Mouse (Mus musculus) right cerebral cortex, postnatal 10 days (tissue): ENCODE measurements around the gene Ahrr.
A peak's percentile ranks its signal among the peaks of the same experiment; 100 is the strongest.

Experiments
- DNase-seq, 2 experiments: peaks; one replicate each; pipeline ENCODE4 v3.0.0; 2021; ENCODE audit warnings: low spot score in 2 of 2

The Ahrr gene

DNA sequence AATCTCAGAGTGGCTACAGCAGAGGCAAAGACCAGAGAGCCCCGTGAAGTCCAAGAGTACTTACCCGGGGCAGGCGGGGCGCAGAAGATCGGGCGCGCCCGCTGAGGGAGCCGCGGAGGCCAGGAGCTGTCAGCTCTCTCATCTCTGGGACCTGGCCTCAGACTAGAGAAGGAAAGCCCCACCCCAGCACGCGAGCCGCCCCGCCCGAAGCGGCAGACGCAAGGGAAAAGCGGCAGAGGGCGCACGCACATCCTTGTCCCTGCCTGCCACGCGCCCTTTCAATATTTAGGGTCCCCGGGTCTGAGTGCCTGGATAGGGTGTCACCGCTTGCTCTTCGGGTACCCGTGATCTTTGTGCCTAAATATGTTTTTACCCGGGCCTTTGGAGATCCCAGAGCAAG, at the start of gene Ahrr:
Gene Ahrr, minus strand, starts transcription at position 165 of the 400 bp plus-strand sequence.
- DNase-seq, result peak; percentile 29 to 57

DNA sequence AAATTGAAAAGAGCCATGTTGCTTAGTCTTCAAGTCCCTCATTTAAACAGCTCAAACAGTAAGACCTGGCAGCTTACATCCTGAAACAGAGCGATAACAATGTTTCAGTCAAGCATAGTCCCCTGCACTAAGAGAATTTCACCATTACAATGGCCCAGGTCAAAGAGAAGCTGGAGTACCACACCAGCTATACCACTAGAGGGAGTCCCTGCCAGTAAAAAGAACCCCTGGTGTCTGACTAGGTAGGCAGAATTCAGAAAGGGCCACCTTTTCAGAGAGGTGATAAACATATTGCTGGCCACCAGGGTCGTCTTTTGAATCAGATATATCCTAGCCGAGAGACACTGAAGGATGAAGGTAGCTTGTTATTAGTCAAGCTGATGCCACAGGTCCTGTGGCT, 48.9 kb upstream of the Ahrr start:
- DNase-seq, result no peak

DNA sequence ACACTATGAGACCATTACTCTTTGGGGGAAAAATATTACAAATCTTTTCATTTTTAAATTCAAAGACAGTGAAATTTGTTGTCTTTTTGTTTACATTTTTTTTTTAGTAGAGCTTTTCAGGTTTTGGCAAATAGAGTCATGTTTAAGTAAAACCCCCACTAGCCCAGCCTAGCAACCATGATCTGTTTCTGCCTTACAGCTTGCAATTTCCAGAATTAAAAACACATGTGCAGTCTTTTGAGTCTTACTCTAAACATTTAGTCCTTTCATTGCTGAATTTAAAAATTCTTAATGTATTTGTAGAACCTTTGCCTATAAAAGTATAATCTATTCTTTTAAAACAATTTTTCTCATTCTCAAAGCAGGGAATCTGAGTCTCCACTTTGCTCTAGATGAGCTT, 37.2 kb upstream of the Ahrr start:
- no peak for DNase-seq

DNA sequence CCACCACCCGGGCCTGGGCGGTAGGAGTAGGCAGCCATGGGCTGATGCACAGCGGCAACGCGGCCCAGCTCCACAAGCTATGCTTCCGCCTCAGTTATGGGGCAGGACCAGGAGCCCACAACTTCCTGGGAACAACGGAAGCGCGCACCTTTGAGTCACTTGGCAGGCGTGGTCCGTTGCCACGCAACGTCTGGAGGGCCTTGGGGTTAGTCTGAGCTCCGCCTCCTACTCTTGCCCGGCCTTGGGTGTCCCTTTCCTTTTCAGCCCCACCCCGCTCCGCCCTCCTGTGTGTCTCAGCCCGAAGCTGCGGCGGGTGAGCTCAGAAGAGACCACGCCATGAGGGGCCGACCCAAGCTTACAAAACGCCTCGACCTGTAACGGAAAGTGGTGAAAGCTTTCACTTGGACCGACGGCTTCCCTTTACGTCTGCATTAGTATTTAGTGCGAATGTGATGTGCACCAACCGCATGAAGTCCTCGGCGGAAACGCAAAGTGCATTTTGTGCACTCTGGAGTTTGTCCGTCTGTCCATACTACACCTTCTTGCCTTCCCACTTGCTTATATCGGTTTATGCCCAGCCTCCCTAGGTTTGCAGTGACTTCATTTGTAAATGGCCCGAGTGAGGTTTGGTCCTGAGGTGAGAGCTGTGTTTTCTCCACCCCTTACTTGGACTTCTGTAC, 25.2 kb upstream of the Ahrr start, which contains the start of gene Pdcd6:
Gene Pdcd6, minus strand, starts transcription at position 411 of the 680 bp plus-strand sequence.
- DNase-seq, result peak; percentile 92 to 95

DNA sequence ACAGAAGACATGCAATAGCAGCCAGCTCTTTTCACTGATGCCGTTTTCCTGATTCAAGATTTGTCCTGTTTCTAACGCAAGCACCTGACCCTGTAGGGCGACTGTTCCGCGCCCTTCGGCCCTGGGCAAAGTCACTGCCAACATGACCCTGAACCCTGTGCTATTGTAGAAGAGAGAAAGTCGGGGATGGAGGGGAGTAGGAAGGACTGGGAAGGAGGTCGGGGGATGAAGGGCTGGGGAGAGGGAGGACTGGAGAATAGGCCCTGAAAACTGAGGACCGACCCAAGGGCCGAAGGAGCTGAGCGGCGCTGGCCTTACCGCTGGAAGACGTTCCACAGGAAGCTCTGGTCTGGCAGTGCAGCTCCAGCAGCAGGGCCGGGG, 24.6 kb upstream of the Ahrr start:
- DNase-seq, result peak; percentile 26 to 29

DNA sequence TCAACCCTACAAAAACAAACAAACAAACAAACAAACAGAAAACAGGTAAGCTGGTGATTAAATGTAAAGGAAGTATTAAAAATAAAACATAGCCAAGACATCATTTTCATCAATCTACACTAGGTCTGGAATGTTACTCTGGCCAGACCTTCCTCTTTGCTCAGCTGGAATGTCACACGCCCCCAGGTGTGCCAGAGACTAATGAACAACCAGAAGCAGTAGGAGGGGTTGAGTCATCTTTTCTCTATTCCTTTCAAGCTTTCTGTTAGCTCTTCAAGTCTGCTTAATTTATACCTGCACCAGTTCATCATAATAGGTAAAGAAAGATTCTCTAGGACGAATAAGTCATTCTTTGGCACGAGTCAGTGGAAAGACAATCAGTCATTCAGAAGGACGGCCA, 24.3 kb upstream of the Ahrr start:
- no peak for DNase-seq

DNA sequence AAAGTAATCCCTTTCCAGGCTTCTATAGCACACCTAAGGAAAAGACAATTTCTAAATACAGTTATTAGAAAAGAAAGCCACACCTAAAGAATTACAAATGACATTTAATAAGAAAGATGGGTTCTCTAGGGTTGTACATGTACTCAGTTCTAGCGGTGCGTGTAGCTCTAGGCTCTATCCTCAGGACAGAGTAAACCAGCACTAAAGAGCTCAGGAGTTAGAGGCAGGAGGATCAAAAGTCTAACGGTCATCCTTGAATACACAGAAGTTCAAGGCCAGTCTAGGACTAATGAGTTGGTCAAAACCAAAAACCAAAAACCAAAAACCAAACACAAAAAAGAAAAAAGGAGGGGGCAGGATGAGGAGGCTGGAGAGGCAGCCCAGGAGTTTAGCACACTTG, 22.5 kb upstream of the Ahrr start:
- DNase-seq, result no peak

DNA sequence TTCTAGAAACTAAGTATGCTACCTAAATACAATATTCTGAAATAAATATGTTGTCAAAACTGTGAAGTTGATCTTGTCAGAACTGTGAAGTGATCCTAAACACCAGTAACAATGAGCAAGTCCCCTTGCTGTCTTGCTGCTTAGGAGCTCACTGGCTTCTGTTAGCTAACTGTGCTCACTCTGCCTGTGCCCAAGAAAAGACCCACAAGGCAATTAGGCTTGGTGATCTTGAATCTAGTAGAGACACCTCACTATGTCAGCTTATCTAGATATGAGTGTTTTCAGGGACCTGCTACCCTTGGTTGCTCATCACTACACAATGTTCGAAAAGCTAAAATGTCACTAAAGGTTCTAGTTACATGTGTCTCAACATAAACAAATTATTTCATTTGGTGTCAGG, 13.6 kb upstream of the Ahrr start:
- DNase-seq, result no peak

DNA sequence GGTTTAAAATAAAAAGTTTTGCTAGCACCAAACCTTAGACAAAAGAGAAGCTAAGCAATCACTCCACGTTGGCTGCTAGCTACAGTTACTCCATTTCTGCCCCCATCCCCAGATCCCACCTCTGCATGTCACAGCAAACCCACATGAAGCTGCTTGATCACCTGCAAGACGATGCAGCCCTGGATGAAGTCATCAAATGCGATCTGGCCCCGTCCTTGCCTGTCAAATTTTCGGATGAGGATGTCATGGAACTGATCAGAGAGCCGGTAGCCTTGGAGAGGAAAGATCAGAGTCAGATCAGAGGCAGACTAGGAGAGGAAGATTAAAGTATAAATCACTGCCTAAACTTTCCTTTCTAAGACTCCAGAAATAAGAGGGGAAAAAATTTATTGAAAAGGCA, 13.2 kb upstream of the Ahrr start:
- no peak for DNase-seq

DNA sequence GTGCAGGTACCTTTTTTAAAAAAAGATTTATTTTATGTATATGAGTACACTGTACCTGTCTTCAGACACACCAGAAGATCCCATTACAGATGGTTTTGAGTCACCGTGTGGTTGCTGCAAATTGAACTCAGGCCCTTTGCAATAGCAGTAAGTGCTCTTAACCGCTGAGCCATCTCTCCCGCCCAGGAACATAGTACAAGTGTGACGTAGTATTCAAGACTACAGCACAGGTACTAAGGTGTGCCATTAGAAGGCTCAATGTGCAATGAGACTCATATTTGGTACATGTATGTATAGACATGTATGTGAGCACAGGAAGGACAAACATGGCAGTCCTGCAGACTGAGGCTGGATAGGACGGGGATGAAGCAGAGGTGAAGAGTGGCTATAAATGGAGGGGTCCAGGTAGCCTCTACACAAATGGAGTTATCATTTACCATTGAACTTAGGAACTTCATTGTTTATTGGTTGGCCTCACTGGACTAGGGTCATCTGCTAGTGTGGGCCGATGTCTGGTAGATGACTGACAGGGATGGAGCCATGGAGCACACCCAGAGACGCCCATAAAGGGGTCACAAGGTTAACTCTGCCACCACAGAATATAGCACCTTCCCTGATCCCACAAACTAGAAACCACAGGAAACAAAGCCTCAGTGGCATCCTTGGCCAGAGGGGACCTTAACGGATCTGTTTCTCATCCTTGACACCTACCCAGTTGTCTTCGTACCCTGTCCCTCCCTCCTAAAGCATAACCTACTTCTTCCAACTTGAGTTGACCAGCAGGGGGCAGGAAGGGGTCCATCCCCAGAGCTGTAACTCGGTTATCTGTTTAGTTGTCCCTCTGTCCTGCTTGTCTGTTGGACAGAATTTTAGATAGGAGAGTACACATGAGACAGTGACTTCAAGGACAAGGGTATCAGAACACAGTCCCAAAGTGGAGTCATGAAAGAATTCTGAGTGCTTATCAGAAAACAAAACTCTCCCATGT, 10.2 kb upstream of the Ahrr start:
- DNase-seq, result no peak

DNA sequence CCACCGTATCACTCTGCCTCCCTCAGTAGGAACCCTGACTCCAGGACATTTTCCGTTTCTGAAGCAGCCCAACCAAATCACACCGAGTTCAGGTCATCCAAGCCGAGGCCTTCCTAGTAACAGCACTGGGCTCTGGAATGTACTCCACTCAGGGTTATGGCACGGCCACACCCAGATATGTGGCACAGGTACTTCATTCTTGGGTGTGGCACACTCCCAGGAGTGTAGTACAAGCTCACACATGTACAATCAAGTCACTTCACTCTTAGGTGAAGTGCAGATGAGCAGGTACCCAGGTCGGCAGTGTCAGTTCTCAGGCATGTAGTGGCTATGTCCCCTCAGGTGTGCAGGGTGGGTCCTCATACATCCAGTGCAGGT, 9.5 kb upstream of the Ahrr start:
- peak in 1 of 2 experiments; percentile 26 for DNase-seq

DNA sequence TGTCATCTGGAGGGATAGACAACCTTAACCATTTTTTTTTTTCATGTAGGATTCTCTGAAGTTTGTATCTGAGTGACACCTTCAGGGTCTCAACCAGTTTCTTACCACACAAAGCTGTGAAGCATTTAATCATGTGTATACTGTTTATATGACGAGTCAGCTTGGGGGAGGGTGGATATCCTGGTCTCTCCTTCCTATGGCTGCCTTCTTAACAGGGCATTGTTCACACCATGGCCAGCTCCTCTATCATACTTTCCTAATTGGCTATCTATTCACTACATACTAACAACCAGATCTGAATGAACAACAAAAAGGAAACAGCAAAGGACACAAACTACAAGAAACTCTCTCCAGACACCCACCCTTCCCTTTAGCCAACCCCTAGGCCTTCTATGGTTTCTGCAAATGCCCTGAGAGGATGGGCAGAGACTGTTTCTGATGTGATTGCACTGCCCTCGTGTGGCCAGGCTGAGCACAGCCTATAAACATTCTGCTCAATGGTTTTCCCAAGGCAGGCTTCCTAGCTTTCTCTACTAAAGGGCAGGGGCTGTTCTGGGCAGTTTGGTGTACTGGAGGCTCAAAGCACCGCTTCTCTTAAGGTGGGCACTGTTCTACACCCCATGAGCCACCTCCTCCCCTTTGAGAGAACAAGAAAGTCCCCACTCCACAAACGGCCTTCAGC, 8.9 kb upstream of the Ahrr start:
- DNase-seq, result peak; percentile 76 to 86

DNA sequence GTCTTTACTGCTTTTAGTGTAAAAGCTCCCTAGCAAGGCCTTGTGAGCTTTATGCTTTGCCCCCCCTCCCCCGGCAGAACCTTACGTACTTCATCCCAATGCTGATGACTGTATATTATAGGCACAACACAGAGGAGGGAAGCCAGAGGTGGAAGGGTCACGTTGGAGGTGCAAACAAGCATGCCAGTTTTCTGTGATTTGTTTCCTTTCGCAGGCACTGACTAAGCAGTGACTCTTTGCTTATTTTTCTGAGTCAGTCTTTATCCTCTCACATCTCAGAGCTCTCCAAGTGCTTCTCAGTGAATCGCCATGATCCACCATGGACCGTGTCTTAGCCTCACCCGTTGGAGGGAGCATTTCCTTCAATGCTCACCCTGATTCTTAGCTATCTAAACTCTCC, 4.2 kb upstream of the Ahrr start:
- DNase-seq, result no peak

DNA sequence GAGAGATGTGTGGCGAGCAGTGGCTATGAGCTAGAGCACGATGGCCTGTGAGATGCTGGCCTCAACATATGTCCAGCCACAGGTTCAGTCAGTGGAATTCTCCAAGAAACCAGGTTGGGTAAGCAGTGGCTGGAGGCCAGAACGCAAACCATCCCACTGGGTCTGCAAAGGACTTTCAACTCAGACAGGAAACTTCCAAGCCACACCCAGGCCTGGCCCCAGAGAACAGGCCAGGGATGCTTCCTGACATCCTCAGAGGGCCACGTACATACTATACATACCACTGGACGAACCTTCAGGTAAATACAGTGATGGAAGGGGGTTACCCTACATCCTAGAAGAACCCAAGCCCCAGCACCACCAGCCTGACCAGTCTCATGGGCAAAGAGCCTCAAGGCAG, 2.5 kb downstream of the Ahrr start:
- no peak for DNase-seq

DNA sequence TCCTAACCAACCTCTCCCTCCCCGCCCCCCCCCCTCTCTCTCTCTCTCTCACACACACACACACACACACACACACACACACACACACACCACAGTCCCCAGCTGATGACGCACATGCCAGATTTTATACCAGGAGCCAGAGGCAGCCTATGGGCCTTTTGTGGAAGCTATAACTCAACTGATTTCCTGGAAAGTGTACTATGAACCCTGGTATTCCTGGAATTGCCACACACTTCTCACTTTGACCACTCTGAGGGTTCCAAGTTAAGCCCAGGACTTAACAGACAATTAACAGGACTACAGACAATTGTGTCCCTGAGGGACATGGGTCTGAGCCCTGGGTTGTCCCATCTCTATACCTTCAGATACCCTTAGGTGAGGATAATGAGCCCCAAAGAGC, 9.8 kb downstream of the Ahrr start:
- no peak for DNase-seq

DNA sequence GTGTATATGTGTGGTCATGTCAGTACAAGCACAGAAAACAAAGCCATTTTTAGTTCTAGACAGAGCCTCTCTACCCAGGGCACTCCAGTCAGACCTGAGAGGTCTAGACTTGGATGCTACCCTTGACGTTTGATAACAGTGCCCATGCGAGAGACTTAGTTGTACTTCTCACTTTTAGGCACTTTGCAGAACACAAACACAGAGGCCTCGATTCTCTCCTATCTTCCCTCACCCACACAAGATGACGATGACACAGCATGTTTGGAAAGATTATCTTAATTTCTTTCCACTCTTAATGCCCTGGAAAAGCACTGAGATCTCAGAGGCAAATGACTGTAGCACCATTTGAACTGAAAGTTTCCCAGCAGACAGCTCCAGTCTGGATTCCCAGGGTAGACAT, 16.4 kb downstream of the Ahrr start:
- DNase-seq, result no peak

DNA sequence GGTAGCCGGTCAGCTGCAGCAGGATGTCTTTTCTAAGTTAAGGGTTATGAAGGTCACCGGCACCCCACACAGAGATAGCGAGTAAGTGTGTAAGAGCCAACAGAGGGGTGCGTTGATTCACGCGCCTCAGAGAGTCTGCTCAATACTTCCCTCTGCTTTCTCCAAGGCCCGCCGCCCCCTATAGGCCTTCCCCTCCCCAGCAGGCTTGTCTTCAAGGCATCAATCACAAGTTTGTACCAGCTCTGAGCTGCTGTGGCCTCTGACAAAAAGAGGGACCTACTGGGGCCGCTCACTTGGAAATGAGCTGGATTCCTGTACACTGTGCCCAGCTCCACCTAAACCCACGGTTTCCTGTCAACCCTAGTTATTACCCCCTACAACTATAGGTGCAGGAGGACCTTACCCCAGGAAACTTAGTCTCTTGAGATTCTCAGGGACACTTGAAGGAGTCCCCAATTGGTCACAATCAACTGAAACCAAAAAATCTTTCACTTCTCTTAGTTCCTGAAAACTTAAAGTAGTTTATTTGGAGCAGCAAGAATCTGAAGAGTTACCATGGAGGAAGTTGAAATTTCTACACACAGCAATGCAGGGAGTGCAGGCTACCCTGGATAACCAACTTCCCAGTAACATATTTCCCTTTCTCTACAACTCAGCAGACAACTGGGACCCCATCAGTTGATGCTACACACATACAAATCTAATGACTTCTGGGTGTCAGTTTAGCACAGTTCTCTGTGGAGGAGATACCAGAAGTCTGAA, 31.7 kb downstream of the Ahrr start:
- DNase-seq, result peak; percentile 67 to 76

DNA sequence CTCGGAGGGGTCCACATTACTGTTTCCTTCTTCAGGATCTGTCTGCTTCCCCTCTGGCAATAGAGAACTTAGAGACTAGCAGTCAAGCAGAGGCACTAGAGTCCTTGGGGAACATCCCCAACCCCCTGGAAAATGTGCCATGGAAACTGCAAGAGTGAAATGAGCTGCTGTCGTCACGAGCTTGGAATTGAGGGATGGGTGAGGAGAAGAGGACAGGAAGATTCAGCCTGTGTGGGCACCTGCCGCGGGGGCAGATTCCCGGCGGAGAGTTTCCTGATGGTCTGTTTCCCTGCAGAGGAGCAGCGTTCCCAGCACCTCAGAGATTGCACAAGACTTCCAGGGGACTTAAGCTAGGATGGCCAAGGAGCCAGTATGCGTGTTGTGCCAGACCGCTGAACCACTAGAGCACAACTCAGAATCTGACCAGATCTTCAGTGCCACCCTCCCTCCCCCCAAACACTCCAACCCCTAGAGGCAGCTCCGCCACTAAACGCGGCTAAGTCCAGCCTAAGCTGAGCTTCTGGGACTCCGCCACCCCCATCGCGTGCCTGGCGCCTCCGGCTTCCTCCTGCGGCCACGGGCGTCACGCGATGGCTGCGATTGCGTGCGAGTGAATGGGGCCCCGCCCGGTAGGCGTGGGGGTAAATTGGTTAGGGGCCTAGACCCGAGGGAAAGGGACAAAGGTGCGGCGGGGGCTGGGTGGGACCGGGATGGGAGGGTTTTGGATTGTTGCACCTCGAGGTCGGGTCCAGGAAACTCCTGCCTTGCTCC, 32.5 kb downstream of the Ahrr start:
- peak; percentile 53 to 68 for DNase-seq

DNA sequence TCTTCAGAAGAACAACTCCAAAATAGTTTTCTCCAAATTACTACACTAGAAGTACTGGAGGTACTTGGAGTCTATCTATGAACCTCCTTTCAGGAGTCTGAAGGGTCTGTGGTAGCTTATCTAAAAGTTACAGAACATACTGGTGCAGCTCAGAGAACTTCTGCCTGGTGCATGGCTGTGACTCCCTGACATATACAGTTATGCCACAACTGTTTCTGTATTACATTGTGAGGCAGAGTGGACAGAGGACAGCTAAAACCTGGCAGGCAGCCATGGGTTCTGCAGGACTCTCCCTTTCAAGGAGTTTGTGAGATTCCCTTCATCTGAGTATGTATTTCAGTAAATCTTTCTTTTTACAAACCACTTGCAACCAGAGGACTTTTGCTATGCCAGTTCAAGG, 45.6 kb downstream of the Ahrr start:
- no peak for DNase-seq

DNA sequence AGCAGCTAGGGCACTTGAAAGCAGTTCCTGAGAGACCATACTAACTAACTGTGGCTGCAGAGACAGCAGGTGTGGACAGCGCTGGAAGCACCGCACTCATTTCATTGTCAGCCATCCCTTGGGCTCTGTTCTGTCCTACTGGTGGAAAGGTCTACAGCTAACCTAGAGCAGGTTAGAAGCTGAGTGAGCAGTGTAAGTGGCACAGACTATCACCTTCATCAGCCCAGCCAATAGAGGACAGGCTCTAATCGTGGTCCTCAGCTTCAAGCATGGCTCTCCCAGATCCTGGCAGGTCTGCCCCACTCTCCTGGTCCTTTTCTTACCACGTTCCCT, 46.3 kb downstream of the Ahrr start:
- DNase-seq, result no peak
